Mouse (Mus musculus) left cerebral cortex, adult 18-20 months (tissue): ENCODE data around the gene Adam11. TPM values are rescaled to one million over a fixed set of nuclear protein-coding genes. Genes with fewer than 3 reads are reported as not detected.

Experiments
- DNase-seq, 2 experiments: peaks; one replicate each; pipeline ENCODE4 v3.0.0; 2021 to 2022; ENCODE audit warnings: low spot score in 2 of 2, mixed read lengths in 1 of 2
- total RNA-seq, 2 experiments: library from RNA; stranded (reverse); gene quantifications; 2 replicates each; pipeline ENCODE4 v1.2.3; 2021

The Adam11 gene
- total RNA-seq, 2 experiments from 2014 or later: 125 to 129 TPM

- no peak for DNase-seq
Observed at GRCm38 (mm10) chr11:102820432-102820831, 59.2 kb downstream of the Adam11 start.

DNA sequence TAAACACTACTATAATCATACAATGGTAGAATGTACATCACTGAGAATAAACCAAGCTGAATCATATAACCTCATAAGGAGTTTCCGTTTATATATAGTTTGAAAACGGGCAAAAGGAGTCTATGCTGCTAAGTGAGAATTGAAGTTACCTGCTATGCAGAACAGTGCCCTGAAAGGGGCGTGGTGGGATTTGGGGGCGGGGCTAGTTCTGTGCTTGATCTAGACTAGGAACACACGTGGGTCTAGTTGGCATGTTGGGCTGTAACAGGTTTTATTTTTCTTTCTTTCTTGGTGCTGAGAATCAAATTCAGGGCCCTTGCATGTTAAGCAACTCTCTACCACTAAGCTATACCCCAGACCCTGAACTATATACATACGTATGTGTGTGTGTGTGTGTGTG lies 60.0 kb downstream of the Adam11 start:
- DNase-seq: no peak

GRCm38 (mm10) chr11:102826476-102826875 lies 65.2 kb downstream of the Adam11 start:
- no peak for DNase-seq

GRCm38 (mm10) chr11:102827097-102827496 lies 65.9 kb downstream of the Adam11 start:
- no peak for DNase-seq

Other genes with a start within 250 kb of the Adam11 start
- gene Gpatch8, start 205.0 kb upstream of the Adam11 start, total RNA-seq: 10 to 100 TPM; 50.8 to 52.0 TPM
- 1 to 10 TPM; 3.7 to 5.4 TPM for gene Gm11627, start 182.0 kb upstream of the Adam11 start, total RNA-seq
- 1 to 10 TPM; 9.4 to 9.7 TPM for gene Fzd2, start 157.0 kb upstream of the Adam11 start, total RNA-seq
- not detected for gene Meioc, start 97.7 kb upstream of the Adam11 start, total RNA-seq
- 10 to 100 TPM; 26.1 to 29.0 TPM for gene Ccdc43, start 63.7 kb upstream of the Adam11 start, total RNA-seq
- gene Gjc1, start 58.3 kb downstream of the Adam11 start, total RNA-seq: 1 to 10 TPM; 3.2 to 4.8 TPM
- 1 to 10 TPM; 2.0 to 7.4 TPM for gene Higd1b, start 74.4 kb downstream of the Adam11 start, total RNA-seq
- 100 to 1,000 TPM; 118 to 122 TPM for gene Eftud2, start 119.5 kb downstream of the Adam11 start, total RNA-seq
- gene Ccdc103, start 119.8 kb downstream of the Adam11 start, total RNA-seq: 1 to 10 TPM; 1.4 TPM
- gene Fam187a, start 123.7 kb downstream of the Adam11 start, total RNA-seq: under 1 TPM in 1 of 2 experiments, not detected in 1; 0.42 TPM
- 100 to 1,000 TPM; 137 to 174 TPM for gene Gfap, start 139.5 kb downstream of the Adam11 start, total RNA-seq
- gene Kif18b, start 163.7 kb downstream of the Adam11 start, total RNA-seq: under 1 TPM in 1 of 2 experiments, not detected in 1; 0.46 TPM
- 10 to 100 TPM; 12.3 to 15.7 TPM for gene C1ql1, start 185.2 kb downstream of the Adam11 start, total RNA-seq